Mouse (Mus musculus) adrenal gland, postnatal 14 days (tissue): ENCODE measurements around the gene Wasf3. TPM values are rescaled to one million over a fixed set of nuclear protein-coding genes. Genes with fewer than 3 reads are reported as not detected.
"Not testable (repeated sequence)": the region's sequence is repeated elsewhere in the genome, so short reads cannot be mapped to it uniquely, and the experiment has no call there.

Experiments
- DNase-seq: peaks from one replicate; pipeline ENCODE4 v3.0.0; 2021; ENCODE audit warnings: mixed read lengths
- total RNA-seq: library from RNA; stranded (reverse); gene quantifications from 2 replicates; pipeline ENCODE4 v1.2.3, GENCODE M21; 2021

Wasf3 gene
- total RNA-seq, 1 experiment from 2014 or later, result 21.2 TPM

GRCm38 (mm10) chr5:146446633-146447032 is 61.8 kb downstream of the Wasf3 start:
- DNase-seq, result no peak

GRCm38 (mm10) chr5:146451592-146452254 is 66.9 kb downstream of the Wasf3 start:
- DNase-seq, result no peak

DNA sequence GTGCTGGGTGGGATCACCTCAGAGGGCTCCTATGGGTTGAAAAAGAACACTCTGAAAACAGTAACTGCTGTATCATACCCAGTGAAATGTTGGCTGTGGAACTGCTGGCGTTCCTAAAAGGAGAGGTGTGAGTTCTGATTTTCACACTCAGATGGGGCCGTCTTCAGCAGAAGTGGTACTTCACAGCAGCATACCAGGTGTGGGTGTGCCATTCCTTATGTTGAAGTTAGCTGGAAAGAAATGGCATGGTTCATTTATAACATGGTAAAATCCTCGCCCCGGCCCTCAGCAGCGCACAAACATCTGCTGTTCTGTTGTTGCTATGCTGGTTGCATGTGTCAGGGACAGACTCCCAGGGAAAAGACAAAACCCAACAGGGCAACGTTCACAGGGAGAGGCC is 68.8 kb downstream of the Wasf3 start:
- no peak for DNase-seq

DNA sequence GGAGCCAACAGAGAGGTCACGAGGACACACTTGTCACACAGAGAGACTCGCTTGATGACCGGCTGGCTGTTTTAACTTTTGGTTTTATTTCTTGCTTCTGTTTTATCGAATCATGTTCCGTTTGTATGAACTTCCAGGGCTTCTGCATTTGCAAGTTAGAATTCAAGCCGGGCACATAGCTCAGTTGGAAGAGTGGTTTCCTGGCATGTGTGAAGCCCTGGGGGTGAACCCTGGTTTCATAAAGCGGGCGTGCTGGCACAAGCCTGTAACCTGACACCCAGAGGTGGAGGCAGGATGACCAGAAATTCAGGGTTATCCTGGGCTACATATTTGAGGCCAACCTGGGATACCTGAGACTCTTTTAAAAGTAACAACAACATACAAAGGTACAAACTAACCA is 76.8 kb downstream of the Wasf3 start:
- DNase-seq, result peak; percentile 34

DNA sequence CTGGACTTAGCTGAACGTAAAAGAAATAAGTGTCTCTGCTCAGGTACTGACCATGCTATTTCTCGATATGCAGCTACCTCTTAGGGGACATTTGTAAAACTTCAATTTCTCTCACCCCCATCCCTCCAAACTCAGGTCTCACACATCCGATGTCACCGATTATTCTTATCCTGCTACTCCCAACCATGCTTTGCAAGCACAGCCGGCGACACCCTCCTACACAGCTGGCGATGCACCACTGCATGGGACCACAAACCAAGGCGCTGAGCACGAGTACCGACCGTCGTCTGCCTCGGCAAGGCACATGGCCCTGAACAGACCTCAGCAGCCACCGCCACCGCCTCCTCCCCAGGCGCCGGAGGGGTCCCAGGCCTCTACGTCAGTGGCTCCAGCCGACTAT is 81.9 kb downstream of the Wasf3 start:
- no peak for DNase-seq

DNA sequence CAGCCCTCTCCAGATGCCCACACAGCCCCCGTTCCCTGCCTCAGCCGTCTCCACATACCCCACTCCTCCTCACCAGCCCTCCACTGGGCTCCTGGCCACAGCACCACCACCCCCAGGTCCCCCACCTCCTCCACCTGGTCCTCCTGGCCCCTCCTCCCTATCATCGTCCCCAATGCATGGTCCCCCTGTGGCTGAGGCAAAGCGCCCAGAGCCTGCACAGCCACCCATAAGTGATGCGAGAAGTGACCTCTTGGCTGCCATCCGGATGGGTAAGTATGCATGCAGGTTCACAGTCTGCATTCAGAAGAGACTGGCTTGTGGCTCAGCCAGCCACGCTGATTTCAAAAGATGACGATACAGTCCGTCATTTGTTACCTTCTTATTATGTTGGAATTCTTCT is 83.5 kb downstream of the Wasf3 start:
- DNase-seq, result no peak

GRCm38 (mm10) chr5:146470821-146471220 is 86.0 kb downstream of the Wasf3 start:
- no peak for DNase-seq

- DNase-seq, result no peak
Measured at GRCm38 (mm10) chr5:146471311-146471710, 86.5 kb downstream of the Wasf3 start.

GRCm38 (mm10) chr5:146471821-146472220 is 87.0 kb downstream of the Wasf3 start:
- DNase-seq, result peak; percentile 74

GRCm38 (mm10) chr5:146479564-146479963 is 94.8 kb downstream of the Wasf3 start:
- DNase-seq, result peak; percentile 53

DNA sequence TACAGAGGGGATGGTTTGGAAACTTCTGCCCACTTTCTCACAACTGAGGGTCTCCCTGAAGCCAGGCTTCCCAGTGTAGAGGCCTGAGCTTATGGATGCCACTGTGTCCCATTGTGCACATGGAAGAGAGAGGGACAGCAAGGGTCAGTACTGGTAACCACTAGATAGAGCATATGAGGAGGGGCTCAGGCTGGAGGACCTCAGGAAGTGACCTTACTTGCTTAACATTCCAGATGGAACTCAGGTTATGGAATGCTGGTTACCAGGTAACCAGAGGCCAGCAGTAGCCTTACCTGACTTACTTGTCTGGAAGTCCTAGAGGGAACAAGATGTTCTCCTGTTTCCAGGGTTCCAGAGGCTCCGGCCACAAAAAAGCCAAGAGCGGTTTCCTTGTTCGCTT is 96.9 kb downstream of the Wasf3 start, which contains the start of gene Gm6408:
Gene Gm6408 (plus strand): TSS at position 301 of the 400 bp plus-strand sequence.
- DNase-seq, result not testable (repeated sequence)

DNA sequence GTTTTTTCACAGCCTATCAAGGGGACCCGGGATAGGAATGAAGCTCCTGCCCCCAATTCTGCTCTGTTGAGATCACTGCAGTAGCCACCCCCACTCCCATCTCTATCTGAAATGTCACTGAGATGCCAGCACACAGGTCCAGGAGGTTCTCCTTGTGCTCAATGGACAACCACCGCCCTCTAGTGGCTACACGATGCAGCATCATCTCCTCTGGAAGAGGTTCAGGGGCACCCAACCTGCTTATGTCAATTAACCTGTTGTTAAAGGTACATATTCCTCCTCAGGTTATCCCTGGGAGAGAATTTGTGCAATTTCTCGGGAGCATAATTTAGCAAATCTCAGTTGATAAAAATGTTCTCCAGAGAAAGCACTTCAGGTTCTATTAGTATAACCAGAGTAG is 104.2 kb downstream of the Wasf3 start:
- peak; percentile 66 for DNase-seq

GRCm38 (mm10) chr5:146491063-146491462 is 106.3 kb downstream of the Wasf3 start, which contains the start of gene Gm6370:
Gene Gm6370, plus strand, starts transcription at chr5:146491363.
- not testable (repeated sequence) for DNase-seq

GRCm38 (mm10) chr5:146502099-146502498 is 117.3 kb downstream of the Wasf3 start, which contains the start of gene 4930449I24Rik:
Gene 4930449I24Rik, plus strand, starts transcription at chr5:146502399.
- not testable (repeated sequence) for DNase-seq

DNA sequence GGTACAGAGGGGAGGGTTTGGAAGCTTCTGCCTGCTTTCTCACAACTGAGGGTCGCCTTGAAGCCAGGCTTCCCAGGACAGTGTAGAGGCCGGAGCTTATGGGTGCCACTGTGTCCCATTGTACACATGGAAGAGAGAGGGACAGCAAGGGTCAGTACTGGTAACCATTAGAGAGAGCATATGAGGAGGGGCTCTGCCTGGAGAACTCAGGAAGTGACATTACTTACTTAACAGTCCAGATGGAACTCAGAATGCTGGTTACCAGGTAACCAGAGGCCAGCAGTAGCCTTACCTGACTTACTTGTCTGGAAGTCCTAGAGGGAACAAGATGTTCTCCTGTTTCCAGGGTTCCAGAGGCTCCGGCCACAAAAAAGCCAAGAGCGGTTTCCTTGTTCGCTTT is 129.0 kb downstream of the Wasf3 start, which contains the start of gene Gm3402:
Gene Gm3402 (plus strand): TSS at position 301 of the 400 bp plus-strand sequence.
- DNase-seq, result not testable (repeated sequence)

Other genes with a start within 250 kb of the Wasf3 start
- gene Gm5565, start 224.4 kb upstream of the Wasf3 start, total RNA-seq, result not detected in 2 replicates
- gene Gm6309, start 214.3 kb upstream of the Wasf3 start, total RNA-seq, result not detected in 2 replicates
- 0.67 and 1.3 TPM in 2 replicates for gene 1700001J03Rik, start 199.7 kb upstream of the Wasf3 start, total RNA-seq
- gene Rnf6, start 163.4 kb upstream of the Wasf3 start, total RNA-seq, result 54.8 and 58.1 TPM in 2 replicates
- gene Cdk8, start 153.8 kb upstream of the Wasf3 start, total RNA-seq, result 73.2 and 74.4 TPM in 2 replicates
- not detected in 2 replicates for gene Gm6408, start 97.0 kb downstream of the Wasf3 start, total RNA-seq
- gene Gm6370, start 106.4 kb downstream of the Wasf3 start, total RNA-seq, result not detected in 2 replicates
- not detected in 2 replicates for gene 4930449I24Rik, start 117.4 kb downstream of the Wasf3 start, total RNA-seq
- gene Gm3402, start 129.1 kb downstream of the Wasf3 start, total RNA-seq, result not detected in 2 replicates
- gene Gm3404, start 140.8 kb downstream of the Wasf3 start, total RNA-seq, result not detected in 2 replicates
- gene Gm3409, start 152.7 kb downstream of the Wasf3 start, total RNA-seq, result not detected in 2 replicates
- not detected in 2 replicates for gene Gm3415, start 171.2 kb downstream of the Wasf3 start, total RNA-seq
- 0.48 TPM in 1 of 2 replicates, not detected in the other for gene Gpr12, start 200.3 kb downstream of the Wasf3 start, total RNA-seq